Mouse (Mus musculus) adrenal gland, adult 8-10 months (tissue): Measurements from ENCODE around the gene Ager. TPM values are rescaled to one million over a fixed set of nuclear protein-coding genes. Genes with fewer than 3 reads are reported as not detected.

ENCODE experiments used
- DNase-seq: peaks from one replicate; pipeline ENCODE4 v3.0.0; 2022
- total RNA-seq, 4 experiments: library from RNA; stranded (reverse); gene quantifications; 2 replicates each; pipeline ENCODE4 v1.2.4; 2022

Ager gene
- total RNA-seq, 4 experiments from 2014 or later, result 0.52 to 2.4 (median 1.4) TPM

DNA sequence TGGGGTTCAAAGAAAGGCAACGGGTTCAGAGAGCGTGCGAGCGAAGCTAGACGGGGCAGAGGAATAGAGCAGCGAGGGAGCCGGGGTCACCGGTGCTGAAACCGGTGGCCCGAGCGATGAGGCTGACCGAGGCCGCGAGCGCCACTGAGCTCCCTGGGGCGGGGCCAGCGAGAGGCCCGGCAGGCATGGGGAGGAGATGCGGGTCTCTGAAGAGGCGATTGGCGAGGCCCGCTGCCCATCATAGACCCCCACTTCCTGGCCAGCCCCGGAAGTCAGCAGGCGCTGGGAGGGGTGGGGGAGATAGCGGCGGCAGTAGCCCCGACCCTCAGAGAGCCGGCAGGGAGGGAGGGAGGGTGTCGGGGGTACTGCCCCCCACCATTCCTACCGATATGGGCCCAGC, 7.9 kb downstream of the Ager start:
- peak; percentile 96 for DNase-seq

DNA sequence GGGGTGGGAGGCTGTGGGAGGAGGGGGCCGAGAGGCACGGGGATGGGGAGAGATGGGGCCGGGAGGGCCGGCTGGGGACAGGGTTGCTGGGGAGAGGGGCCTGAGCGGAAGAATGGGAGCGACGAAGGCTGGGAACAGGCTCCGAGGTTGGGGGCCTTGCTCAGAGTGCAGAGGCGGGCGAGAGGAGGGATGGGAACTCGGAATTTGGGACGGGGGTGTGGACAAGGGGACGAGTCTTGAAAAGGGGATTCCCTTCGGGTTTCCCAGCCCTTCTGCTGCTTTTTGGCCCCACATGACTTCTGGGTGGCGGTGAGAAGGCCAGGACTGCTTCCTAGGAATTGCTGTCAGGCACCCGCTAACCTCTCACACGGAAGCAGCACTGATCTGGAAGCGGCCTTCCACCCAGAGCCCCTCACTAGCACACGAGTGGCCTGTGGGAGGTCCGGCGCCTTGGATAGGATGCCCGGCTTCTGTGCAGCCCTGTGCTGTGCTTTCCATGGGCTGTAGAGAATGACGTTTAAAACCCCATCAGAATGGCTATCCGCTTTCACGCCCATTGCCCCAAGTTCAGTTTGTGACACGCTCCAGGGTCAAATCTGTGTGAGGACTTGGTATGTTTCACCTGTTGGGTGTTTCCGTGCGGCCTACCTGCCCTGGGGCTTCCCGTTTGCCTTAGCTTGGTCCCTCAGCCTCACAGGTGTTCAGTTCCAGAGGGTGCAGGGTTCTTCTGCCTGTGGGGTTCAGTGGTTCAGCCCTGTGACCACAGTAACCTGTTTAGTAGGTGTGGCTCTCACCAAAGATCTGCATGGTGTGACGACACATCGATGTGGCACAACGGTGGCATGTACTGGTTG, 8.8 kb downstream of the Ager start:
- no peak for DNase-seq

DNA sequence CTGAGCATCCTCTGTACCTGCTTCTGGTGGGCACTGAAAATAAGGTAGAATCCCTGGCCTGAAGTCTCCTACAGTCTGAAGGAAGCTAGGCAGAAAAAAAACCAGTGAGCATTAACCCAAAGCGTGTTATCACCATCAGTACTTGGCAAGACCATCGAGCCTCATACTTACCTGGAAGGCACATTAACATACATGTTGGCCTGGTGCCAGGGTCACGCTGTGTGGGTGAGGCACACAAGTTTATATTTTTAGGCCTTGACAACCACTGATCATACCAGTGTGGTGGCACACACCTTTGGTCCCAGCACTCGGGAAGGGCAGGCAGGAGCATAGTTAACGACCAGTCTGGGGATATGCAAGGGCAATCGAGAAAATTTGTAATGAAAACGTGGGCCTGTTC, 10.3 kb downstream of the Ager start:
- no peak for DNase-seq

DNA sequence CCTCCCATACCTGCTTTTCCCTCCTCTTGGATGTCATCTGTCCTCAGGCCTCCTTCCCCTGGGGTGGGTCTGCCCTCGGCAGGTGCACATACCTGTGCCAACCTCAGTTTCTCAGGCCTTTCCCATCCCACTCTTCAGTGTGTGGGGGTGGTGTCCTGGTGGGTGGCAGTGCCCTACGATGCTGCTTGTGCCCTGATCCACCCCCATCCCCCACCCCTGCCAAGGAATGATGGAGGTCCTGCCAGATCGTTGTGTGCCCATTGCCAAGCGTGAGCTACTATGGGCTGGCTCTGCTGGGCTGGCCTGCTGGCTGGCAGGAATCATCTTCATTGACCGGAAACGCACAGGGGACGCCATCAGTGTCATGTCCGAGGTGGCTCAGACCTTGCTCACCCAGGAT, 13.4 kb downstream of the Ager start:
- DNase-seq, result no peak

DNA sequence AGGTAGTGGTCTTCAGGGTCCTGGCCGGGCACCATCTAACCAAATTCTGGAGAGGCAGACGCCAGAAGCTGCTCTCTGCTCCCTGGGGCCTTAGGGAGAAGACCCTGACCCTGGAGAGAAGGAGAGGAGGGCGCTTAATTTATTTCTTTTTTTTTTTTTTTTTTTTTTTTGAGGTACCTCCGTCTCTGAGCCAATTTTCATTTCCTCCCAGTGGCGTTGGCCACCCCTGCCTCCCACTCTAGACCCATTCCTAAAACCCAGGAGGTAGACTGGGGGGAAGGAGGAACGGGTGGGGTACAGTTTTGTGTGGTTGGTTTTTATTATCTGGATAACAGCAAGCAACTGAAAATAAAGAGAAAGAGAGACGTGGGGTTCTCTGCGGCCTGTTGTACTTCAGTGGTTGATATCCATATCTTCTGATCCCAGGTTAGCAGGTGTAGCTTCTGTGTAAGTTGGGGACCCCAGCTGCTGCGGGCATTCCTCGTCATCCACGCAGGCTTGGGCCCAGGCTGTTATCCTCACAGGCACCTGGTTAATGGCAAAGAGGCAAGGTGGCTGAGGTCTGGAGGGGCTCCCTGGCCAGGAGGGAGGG, 15.5 kb downstream of the Ager start:
- DNase-seq, result no peak

DNA sequence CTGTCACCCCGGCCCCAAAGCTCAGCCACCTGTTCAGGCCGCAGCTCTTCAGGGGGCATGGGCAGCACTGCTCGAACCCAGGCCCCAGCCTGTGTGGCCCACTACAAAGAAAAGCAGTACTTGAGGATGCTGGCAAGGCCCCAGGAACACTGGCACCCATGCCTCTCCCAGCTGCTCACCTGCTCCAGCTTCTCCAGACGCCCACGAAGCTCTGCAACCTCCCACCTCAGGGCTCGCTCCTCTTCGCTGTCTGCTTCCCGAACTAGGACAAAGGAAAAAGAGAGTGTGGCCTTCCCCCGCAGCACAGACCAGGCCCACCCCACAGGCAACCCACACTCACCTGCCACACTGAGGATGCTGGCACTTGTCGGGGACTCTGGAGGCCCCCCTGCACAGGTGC, 16.2 kb downstream of the Ager start:
- DNase-seq, result no peak

DNA sequence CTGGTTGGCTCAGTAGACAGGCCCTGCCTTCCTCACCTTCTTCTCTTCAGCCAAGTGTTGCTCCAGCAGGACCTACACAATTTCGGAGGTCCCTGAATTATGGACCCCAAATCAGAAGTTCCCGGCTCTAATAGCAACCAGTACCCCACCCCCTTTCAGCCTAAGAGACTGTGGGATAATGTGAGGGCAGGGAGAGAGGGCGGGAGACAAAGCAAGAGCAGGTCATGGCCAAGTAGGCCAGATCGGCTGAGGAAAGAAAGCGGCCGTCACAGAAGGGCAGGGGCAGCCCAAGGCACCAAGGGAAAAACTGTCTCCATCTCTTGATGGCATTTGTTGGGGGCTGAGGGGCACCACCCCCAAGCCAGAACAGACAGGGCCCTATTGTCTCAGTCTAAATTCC, 18.2 kb downstream of the Ager start, which contains the start of gene Egfl8:
Egfl8 (minus strand) TSS at position 101 of the 400 bp plus-strand sequence.
- no peak for DNase-seq

DNA sequence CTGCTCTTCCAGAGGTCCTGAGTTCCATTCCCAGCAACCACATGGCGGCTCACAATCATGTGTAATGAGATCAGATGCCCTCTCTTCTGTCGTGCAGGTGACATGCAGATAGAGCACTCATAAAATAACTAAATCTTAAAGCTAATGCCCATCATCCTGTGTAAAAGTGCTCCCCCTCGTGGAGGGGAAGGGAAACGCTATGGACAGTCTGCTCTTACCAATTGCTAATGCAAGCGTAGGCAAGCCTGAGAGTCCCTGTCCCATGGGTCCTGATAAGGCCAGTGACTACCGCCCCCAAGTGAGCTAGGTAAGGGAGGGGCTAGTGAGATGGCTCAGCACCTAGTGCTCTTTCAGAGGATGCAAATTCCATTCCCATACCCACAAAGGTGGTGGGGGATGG, 21.3 kb downstream of the Ager start:
- DNase-seq, result no peak

DNA sequence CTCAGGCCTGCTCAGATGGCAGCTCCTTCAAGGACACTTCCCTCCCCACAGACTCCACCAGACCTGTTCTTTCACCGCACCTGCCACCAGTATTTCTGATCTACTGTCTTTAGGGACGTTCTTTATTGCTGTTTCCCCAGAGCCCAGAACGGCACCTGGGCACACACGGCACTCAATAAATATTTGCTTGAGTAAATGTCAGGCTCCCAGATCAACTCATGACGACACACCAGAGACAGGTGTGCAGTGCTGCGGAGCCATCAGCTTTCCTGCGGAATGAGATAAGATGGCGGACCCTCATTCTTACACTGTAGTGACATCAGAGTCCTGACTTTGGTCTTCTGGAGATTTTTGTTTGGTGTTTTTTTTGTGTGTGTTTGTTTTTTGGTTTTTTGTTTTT, 23.3 kb downstream of the Ager start:
- no peak for DNase-seq

DNA sequence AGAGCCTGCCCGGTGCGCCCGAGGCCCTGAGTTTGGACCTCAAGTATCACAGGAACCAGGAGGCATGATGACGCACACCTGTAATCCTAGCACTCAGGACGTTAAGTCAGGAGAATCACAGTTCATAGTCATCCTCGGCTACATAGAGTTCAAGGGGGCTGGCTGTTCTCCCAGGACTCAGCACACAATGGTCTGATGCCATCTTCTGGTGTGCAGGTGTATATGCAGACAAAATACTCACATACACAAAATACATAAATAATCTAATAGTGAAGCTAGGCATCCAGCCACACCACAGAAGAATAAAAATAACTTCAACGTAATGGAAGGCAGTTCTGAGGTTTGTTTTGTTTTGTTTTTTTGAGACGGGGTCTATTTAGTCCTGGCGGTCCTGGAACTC, 25.5 kb downstream of the Ager start:
- DNase-seq, result no peak

DNA sequence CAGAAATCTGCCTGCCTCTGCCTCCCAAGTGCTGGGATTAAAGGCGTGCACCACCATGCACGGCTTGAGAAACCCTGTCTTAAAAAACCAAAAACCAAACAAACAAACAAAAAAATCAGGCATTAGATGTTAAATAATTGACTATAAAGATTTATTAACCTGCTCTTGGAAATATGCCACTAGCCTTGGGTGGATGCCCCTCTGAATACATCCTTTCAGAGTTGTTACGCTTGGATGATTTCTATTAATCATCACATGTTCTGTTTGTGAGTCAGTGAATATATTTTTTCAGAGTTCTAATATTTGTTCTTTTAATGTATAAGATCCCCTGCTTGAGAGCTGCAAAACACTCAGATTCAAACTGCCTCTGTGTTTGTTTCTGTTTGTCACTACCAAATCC, 27.3 kb downstream of the Ager start:
- no peak for DNase-seq

DNA sequence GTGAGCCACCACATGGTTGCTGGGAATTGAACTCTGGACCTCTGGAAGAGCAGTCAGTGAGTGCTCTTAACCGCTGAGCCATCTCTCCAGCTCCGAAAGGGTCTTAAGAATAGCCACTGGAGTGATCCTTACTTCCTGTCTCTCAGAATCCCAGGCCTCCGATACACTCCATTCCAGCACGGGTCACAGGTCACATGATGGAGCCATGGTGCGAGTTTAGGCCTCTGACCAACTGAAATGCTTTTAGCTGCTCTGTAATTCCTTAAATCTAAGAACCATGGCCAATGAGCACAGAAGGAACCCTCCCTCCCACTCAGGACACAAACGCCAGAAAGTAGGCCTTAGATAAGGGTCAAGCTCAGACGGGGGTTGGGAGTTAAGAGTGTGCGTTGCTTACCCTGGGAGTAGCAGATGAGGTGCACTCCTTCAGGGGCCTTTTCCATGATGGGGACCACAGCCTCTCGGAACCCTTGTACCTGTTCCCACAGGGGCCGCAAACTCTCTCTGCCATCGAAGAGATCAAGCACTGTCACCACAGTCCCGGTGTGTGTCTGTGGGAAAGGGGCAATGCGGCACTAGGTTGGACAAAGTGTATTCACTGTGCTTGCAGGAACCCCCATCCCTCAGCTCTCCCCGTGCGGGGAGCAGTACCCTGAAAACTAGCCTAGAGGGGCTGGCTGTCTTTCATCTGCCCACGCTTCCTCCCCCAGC, 28.6 kb downstream of the Ager start:
- DNase-seq, result no peak

DNA sequence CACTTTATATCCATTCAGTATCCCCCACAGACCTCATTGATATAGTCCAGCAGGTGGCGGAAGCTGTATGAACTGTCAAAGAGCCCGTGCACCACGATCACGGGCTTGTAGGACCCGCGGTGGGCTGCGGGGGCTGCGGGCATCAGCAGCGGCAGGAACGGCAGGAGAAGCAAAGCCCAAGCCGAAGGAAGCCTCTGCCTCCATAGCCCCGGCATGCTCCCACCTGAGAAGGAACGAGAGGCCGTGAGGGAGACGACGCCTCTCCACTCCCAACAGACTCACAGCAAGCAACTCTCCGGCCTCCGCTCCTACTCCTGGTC, 29.1 kb downstream of the Ager start:
- no peak for DNase-seq

DNA sequence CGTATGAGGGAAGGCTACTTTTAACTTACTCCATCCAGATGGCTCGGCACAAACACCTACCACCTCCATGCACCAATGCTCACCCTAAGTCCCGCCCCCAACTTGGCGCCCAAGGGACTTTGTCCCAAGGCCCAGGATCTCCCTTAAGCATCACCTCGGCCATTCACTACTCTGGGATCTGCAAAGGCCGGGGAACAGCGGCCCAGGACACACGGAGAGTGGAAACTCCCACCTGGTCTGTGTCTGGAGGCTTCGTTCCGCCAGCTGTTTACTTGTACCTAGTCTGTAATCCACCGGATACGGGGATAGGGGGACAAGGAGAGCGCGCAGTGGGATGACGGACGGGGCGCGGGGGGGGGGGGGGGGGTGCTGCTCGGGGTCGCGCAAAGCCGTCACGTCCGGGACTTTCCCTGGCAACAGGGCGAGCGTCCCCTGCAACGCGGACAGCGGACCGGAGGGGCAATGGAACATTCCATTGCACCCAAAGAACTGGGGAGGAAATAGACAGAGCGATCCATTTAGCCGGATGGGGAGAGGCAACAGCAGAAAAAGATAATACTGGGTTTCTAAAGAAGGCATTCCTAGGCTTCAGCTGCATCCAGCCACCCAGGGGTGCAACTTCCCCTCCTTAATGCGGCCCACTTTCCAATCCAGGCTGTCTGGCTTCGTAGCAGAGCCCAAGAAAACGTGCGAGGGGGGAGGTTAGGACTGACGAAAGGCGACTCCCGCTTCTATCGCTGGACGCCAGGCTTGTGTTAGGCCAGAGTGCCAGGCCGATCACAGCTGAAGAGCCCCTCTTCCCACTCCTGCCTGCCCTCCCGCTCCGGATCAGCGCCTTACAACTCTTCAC, 29.7 kb downstream of the Ager start:
- peak; percentile 89 for DNase-seq

DNA sequence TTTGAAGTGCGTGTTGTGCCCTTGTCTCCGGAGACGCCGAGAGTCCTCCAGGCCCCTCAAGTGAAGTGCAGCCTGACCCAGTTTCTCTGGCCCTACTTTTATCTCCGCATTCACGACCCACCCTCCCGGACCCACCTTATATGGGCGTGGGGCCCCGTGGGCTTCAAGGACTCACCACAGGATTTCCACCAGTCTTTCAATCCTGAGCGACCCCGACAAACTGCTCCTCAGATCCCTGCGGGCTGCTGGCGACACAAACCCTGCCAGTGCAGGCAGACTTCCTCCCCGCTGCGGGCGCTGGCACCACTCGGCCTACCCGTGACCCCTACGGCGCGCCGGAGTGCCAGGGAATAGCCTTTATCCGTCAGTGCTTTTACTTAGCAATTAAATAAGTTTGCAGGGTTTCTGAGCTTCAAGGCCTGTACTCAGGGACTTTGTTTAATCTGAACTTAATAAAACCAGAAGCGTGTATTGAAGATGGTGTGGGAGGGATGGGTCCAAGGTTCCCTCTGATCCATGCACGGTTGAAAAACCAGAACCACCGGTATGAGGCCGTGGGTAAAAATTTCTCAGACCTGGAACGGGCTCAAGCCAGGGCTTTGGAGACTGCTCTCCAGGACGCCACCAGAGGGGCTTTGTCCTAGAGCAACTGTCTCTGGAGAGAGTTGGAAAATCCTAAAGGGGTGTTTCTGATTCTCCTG, 30.4 kb downstream of the Ager start, which contains the start of gene Ppt2:
Ppt2 (minus strand) TSS at position 568 of the 701 bp plus-strand sequence.
- no peak for DNase-seq

DNA sequence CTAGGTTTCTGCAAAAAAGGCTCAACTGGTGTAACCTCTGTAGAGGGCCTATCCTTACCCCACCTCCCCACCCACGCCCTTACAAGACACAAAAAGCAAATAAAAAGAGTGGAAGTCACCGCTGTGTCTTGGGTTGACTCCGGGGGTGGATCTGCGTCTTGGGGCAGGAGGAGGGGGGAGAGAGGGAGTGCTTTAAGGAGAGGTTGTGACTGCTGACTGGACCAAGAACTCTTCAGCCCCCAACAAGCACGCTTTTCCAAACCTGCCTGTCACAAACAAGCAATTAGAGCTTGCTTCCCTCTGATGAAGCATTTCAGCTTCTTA, 30.9 kb downstream of the Ager start:
- no peak for DNase-seq

DNA sequence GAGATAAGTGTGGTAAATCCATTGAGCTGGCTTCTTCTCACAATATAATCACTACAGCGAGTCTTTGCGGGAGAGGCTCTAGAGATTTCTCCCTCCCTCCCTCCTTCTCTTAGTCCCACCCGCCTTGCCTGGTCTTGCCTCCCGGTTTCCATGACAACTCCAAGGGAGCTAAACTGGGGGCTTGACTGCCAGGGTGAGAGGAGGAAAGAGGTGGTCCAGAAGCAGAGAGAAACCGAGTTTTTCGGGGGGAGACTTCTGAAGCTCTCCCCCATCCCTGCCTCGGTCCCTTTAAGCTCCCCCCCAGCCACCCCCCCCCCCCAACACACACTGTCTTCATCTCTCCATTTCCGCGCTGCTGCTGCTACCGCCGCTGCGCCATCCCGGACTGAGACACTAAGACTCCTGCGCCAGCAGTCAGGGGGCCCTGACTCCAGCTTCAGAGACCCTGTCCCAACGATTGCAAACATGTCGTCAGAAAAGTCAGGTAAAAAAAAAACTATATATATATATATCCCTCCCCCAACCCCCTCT, 31.6 kb downstream of the Ager start, which contains the start of gene Prrt1:
Prrt1 (plus strand) TSS at position 313 of the 531 bp plus-strand sequence.
- DNase-seq, result no peak

DNA sequence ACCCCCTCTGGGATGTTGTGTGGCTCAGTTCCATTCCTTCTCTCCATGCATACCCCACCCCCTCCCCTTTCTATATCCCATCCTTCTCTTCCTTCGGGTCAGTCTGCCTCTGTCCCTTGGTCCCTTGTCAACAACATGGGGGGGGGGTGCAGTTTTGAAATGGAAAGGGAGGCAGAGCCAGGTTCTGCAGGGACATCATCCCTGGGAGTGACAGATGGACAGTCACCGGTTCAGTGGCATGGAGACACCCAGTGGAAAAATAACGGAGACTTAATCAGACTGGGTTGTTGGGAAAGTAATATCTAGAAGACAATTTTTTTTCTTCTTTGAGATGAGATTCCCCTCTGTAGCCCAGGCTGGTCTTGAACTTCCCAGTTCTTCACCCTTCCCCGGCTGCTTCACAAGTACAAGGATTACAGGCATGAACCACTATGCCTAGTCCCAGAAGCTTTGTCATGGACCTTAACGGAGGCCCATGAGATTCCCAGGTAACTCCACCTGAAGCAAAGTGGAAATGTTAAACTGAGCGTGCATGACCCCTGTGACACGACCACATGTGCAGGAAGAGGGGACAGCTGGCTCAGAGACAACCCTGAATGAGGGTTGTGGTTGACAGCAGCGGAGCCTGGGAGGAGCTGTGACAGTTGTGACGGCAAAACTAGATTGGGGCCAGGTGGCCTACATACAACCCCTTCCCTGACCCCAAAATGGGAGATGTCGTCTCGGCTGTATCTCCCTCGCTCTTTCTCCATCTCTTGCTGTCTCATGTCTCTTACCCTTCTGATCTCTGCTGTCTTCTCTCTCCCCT, 32.3 kb downstream of the Ager start:
- DNase-seq, result no peak

DNA sequence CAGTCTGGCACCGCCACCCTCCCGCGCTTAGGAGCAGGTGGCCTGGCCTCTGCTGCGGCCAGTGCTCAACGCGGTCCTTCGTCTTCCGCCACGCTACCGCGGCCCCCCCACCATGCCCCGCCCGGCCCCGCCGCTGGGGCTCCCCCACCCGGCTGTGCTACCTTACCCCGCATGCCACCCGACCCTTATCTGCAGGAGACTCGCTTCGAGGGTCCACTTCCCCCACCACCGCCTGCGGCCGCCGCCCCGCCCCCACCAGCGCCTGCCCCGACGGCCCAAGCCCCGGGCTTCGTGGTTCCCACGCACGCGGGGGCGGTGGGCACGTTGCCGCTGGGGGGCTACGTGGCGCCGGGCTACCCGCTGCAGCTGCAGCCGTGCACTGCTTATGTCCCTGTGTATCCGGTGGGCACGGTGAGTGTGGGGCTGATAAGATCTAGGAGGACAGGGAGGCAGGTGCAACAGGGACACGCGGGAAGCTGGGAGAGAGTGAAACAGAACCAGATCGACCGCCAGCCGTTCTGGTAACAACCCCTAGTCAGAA, 33.2 kb downstream of the Ager start:
- DNase-seq, result no peak

DNA sequence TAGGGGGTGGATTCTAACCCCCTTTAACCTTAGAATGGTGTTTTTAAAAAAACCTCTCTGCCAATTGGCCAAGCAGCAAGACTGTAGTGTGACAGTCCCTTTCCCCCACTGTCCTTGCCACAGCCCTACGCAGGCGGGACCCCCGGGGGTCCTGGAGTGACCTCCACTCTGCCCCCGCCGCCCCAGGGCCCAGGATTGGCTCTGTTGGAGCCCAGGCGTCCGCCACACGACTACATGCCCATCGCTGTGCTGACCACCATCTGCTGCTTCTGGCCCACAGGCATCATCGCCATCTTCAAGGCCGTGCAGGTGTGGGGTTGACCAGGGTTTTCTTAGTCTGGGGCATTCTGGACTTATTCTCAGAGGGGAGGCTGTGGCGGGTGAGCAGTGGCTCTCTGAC, 34.0 kb downstream of the Ager start:
- no peak for DNase-seq

DNA sequence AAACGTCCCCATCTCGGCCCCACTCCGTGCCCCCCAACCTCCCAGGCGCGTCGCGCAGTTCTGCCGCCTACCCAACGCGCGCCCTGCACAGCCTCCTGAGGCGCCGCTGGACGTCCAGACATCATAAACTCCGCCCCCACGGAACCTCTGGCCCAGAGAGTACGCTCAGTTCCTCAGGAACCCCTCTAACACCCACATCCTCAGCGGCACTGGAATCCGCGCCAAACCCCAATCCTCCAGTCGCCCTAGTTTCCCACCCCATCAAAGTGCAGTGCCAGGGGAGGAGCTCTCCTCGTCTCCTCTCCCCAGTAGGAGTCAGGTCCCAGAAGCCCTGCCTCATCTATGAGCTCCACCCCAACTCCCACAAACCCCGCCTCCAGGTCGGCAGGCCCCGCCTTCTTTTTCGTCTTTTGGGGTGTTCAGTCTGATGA, 34.6 kb downstream of the Ager start:
- peak; percentile 83 for DNase-seq
